Mouse (Mus musculus) induced T-regulatory cell, adult 2 months (primary cell): ENCODE data around the gene Bcl2l14.
A peak's percentile ranks its signal among the peaks of the same experiment; 100 is the strongest.

Experiments
- DNase-seq: peaks from one replicate; pipeline ENCODE4 v3.0.0-alpha.2; 2012; ENCODE audit warnings: low read depth

Bcl2l14 gene

DNA sequence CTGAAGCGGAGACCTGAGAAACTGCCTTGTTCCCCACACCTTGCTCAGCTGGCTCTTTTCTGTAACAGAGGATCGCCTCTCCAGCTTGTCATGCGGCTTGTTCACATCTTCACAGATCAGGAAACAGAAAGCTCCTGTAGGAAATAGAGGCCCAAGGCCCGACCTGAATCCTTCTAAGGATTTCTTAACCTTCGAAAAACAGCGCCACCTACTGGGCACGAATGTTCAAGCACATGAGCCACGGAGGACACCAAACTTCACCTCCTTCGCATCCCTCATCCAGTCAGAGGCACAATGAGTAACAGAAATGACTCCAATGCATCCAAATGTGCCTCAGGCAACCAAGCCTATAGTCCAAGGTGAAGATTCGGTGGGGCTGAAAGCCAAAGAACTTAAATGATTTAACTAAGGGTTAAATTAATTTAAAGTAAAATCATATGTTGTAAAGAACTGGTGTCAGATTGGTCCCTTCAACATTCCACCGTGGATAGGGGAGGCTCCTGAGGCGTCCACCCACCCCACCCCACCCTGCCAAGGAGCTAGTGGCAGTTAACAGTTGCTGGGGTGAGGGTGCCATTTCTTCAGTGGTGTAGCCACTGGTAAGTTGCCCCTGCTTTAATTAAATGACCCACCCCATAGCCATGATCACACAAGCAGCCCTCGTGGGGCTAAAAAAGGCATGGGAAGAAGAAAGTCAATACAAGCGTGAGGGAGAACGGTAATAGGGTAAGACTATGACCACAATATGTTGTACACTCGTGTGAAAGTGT is 7.0 kb downstream of the Bcl2l14 start:
- peak; percentile 90 for DNase-seq

DNA sequence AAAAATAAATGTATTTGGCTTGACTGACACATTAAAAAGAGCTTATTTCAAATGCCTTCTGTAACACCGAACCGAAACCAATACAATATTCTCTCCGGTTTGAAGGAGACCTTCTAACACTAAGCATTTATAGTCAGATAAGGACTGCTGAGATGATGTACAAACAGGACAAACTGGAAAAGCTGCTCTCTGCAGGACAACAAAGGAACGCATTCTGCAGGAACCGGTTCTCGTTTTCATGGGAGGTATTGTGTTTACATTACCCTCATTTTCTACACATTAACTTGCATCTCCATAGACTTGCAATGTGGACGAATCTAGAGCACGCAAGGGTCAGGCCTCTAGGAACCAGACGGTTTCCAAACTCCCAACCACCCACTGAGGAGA is 7.6 kb downstream of the Bcl2l14 start:
- DNase-seq: no peak

DNA sequence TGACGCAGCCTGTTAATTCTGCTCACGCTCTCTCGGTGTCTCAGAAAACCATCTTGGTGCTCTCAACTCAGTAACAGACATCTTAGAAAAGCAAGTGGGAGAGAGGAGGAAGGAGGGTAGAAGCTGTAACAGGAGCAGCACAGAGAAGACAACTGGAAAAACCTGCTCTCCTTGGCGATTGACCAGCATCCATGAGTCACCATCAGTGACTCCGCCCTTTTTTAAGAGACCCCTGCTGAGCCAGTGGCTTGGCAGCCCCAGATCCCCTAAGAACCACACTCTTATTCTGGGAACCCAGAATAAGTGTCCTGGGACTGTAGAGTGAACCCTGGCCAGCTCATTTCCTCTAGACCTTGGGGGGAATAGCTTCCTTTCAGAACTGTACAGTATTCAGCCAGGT is 11.1 kb downstream of the Bcl2l14 start:
- no peak for DNase-seq

DNA sequence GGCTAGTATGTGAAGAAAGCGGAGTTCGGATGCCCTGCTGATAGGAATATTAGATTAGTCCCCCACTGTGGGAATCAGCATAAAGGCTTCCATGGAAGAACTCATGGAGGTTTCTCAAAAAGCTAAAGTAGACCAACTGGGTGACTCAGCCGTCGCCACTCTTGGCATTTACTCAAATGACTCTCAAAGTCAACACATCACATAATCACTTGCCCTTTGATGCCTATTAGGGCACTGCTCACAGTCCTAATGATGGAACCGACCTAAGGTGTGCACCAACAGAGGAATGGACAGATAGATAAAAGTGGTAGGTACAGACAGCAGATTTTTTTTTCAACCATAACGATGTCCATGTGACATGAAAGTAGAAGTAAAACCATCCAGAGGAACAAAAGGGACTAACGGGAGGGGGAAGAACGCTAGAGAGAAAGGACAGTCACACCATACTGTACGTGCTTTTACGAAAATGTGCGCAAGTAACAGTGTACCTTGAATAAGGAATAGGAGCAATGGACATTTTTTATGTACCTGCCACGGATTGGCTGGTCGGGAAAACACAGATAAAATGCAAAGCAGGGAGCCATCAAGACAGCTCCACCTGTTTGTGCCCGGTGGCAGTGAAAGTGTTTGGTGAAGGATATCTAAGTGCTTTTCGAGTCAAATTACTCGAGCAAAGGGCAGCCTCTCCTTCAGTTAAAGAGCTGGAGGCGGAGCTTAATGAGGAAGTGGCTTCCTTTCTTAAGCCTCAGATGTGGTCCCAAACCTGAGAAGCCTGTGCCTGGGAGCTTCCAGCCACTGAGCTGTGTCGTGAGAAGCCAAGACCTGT is 17.8 kb downstream of the Bcl2l14 start:
- peak; percentile 77 for DNase-seq

DNA sequence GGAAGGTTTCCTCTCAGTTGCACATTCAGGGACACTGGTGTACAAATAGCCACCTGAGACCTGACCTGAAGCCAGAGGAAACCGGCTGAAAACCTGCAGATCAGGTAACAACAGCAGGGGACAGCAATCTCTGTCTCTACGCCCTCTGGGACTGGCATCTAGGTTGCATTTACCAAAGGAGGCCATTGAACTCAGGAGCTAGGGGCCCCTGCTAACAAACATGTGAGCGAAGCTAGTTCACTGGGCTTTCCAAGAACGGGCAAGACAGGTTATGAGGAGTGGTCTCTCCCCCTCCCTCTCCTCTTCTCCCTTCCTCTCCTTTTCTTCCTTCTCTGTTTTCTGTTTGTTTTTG is 18.4 kb downstream of the Bcl2l14 start:
- no peak for DNase-seq

DNA sequence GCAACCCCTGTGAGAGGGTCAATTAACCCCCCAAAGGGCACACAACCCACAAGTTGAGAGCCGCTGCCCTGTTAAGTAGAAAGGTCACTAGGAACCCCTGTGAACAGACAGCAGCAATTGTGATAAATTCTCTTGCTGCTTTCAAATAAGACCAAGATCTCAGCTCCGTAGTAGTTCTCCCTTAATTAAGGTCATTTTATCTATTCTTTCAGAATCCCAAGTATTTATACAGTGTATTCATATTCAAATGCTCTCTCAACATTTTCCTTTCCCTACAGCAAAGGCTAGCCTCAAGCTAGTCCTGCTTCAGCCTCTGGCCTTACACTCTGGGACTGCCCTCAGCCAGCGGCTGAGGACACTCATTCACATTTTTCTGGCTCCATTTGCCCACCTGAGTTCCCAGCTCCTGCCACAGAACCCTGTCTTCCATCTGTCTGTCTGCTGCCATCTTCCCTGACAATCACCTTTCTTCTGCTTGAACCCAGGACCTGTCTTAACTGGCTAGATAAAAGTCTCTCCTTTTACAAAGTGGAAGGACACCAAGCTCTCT is 20.5 kb downstream of the Bcl2l14 start:
- DNase-seq: no peak

DNA sequence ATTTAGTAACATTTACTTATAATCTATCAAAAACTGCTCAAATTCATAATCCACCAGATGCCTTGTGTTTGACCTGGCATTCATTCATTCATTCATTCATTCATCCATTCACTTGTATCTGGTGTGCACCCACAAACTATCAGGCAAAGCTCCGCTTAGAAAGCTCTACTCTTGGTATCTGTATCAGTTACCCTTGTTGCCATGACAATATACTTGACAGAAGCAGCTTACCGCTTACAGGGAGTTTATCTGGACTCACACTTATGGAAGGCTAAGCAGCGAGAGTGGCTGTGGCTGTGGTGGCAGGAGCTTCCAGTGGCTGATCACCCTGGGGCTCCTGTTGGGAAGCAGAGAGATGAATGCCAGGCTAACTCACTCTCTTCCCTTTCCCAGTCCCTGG is 21.8 kb downstream of the Bcl2l14 start:
- no peak for DNase-seq

DNA sequence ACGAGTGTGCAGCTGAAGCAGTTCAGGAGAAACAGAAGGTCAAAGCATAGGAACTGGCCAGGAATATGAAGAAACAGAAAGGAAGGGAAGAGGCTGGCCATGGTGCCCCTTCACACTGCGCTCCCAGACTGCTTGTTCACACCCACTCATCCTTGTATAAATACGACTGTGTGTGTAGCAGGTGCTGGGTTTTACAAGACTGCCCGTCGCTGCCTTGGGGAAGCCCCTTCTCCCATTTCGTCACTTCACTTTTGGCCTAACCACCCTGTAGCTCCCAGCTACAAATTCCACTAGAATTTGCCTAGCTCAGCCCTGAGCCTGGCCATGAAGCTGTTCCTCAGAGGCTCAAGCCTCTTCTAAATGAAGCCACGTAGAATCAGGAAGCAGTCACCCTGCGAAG is 24.3 kb downstream of the Bcl2l14 start:
- DNase-seq: no peak

DNA sequence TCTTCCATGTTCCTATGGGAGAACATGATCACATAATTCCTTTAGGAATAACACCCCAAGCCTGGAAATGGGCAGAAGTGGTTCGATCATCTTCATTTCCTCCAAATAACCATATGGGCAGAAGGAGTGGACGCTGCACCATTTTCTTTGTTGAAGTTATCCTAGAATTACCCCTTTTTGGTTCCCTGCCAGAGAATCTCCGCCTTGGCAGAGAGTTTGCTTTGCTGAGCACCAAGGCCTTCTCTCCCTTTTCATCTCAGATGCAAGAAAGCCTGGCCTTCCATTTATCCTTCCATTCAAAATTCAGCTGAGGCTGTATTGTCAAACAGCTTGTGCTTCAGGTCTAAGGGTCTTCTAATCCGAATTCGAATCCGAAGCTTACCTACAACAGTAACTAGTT is 25.8 kb downstream of the Bcl2l14 start:
- no peak for DNase-seq

DNA sequence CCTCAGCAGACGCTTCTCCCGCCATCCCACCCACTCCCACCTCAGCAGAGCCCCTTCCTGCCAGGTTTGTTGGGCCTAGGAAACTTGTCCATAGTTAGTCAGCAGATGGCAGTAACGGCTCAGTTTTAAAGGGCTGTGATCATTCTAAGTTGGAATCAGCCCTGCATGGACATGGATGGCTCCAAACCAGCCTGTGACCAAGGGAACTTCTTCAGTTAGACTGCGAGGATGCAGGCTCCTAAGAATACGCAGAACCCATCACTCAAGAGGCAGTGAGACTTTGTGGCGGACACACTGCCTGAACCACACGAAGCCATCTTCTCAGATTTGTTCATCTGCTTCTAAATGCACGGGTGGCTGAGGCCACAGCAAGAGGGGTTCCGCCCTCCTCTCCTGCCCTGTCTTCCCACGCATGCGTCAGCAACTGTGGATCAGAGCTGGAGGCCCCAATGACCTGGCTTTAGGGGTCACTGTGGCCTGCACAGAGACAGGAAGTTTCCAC is 29.1 kb downstream of the Bcl2l14 start:
- DNase-seq: peak; percentile 64

DNA sequence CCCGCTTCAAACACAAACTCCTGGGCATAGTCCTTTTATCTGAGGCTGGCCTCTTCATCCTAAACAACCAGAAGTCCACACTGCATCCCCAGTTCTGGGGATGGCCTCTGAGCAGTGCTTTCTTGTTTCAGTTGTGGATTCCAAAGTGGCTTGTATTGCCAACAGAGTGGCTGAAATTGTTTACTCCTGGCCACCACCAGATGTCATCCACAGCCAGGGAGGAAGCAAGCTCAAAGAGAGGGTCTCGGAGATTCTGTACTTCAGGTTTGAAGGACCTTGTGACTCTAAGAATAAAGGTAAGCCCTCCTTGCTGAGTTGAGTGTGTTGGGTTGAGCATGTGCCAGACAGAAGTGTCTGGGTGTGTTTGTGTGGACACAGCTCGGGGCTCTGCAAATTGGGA is 31.0 kb downstream of the Bcl2l14 start:
- no peak for DNase-seq

DNA sequence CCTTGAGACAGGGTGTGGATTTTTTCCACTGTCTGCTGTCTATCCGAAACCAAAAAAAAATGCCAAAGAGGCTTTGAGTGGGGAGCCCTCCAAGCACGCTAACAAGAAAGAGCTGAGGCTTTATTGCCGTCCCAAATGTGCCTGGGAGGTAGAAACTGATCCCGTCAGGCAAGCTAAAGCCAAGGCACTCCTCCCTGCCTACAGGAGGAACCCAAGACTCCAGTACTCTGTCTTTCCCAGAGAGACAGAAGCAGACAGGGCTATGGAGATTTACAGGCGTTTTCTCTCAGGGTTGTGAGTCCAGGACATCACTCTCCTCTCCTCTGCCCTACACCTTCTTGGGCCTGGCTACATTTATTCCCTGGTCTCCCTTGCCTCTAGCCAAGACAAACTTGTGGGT is 32.3 kb downstream of the Bcl2l14 start:
- DNase-seq: no peak

DNA sequence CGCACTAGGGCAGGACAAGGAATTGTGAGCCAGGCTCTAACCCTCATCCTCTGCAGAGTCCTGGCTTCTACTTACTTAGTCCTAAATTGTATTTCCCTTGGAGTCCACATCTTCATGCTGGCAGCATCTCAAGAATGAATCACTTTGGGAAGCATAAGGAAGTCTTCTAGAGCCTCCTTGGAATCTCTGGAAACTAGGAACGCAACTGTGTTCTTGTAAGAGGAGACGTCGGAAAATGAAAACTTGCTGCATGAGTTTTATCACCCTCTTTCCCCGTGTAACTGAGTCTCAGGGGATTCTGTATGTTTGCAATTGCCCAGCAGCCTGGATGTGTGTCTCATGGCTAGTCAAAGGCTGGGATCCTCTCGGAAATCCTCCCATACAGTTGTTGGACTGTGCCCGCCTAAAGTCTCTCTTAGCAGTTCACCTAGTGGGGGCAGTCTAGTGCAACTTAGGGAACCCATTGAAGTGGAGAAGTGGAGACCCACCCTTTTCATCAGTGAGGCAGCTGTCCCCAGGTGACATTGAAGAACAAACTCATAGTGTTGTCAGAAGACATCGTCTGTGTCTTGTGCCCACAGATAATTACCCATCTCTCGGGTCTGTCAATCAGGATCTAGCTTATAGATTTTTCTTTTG is 34.2 kb downstream of the Bcl2l14 start:
- no peak for DNase-seq

DNA sequence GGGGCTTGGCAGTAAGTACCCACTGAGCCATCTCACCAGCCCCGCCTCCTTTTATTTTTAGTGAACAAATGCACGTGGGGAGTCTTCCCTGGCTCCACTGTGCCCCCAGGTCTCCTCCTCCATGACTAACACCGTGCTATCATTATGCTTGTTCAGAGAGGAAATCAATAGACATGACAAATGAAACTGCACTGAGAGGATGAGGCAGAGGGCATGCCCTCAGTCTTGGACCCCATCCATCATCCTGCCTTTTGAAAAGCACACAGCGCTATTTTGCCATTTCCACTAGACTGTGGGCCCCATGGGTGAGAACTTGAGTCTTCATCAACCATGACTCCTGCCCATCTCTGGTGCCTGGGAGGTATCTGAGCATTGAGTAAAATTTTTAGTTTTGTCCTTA is 35.5 kb downstream of the Bcl2l14 start:
- DNase-seq: no peak

DNA sequence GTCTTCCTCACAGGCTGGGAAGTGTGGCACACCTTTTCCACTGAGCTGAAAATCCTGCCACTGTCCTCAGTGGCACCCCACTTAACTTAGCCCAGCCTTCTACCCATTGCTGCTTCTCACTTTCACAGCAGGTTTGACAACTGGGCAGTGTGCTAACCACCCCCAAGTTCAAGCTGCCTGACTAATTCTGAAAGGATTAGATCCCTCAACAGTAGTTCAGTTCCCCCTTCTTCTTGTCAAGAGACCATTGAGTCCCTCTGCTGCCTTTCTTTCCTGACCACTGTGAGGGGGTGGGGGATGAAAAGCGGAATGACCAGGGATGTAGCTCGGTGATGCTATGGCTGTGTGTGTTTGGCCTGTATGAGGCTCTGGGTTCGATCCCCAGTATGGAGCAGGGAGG is 37.2 kb downstream of the Bcl2l14 start:
- no peak for DNase-seq

DNA sequence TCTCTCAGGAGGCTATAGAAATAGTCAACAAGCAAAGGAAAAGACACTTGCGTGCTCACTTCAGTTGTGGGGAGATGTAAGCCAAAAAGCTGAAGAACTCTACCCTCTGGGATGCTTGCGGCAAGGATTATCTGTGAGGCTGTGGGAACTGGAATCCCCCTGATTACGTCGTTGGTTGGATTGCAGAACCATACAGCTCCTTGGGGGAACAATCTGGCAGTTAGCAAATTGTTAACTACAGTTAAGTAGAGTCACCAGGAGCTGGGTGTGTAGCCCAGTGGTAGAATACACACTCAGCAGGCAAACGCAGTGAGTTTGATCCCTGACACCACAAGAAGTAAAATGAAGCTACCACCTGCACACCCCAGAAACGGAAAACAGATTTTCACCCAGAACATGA is 37.9 kb downstream of the Bcl2l14 start:
- DNase-seq: no peak

DNA sequence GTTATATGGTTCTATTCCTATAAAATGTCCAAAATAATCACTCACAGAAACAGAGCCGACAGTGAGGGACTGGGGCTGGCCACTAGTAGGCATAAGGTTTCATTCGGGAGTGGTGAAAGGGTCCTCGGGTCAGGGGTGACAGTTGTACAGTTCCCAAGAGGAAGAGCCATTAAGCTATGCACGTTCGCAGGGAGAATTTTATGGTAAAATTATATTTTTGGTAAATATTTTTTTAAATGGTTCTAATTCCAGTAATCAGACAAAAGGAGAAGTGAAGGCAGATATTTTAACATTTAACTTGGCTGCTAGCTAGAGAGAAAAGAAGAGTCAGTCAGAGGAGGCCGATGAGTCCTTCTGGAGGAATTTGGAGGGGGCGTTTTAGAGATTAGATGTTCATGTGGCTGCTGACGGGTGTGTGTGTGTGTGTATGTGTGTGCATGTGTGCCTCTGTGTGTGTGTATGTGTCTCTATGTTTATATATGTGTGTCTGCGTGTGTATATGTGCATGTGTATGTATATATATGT is 38.8 kb downstream of the Bcl2l14 start:
- DNase-seq: no peak

DNA sequence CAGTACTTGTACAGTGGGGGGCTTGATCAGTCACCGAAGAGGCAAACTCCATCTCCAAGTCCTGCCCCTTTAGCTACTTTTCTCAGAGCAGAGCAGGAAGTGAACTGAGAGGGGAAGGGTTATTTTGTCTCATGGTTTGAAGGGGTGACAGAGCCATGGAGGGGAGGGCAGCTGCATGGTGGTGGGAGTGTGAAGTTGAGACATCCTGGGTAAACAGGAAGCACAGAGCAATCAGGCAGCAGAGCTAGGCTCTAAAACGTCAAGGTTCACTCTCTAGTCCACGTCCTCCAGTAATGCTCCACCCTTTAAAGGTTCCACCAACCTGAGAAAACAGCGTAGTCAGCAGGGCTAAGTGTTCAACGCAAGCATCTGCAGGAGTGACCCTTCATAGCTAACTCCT is 40.8 kb downstream of the Bcl2l14 start:
- peak; percentile 43 for DNase-seq

DNA sequence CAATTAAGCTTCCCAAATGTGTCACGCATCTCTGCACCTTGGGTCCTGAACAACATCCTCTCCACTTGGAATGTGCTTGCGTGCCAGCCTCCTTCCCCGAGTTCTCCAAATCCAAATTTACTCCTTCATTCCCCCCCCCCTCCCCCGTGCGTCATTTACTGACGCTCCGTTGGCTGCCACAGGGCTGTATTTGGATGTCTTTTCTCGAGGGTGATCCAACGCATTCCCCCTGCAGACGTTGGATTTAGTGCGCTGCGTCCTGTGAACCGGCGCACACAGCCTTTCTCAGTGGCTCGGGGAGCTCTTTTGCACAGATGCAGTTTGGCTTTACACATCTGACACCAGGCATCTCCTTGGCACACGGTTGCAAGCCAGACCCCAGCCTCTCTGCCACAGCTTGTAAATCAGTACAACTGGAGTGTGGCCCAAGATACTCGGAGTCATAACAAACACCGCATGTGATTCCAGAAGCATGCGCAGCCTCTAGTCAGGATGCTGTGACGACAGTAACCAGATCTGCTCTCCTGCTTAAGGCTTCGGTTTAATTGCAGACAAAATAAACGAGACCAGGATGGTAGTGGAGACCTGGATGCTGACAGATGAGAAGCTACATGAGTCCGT is 43.4 kb downstream of the Bcl2l14 start:
- no peak for DNase-seq

DNA sequence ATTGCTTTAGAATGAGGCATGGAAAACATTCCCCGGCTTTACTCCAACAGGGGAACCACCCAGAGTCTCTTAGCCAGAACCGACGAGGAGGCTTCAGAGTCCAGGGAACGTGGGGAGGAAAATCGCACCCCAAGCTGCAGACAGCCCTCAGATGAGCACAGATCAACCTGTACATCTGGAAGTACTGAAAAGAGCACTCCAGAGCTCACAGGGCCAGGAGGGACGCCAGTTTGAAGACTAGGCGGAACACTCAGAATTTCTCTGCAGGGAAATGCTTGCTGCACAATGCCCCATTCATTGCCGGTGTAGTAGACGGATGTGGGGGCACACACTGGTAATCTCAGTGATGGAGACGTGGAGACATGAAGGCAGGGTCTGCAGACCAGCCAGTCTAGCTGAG is 43.9 kb downstream of the Bcl2l14 start:
- no peak for DNase-seq

DNA sequence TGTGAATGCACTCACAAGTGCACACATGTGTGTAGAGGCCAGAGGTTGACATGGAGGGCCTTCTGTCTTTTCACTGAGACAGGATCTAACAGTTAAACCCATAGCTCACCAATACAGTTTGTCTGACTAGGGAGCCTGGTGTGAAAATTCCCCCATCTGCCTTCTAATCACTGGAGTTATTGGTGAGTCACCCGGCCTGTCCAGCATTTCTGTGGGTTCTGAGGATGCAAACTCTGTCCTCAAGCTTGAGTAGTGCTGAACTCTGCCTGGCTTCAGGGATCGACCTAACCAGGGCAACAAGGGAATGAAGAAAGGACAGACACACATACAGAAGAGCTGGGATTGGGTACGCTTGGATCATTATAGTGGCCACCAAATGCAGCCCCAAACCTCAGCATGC is 45.6 kb downstream of the Bcl2l14 start:
- DNase-seq: no peak

DNA sequence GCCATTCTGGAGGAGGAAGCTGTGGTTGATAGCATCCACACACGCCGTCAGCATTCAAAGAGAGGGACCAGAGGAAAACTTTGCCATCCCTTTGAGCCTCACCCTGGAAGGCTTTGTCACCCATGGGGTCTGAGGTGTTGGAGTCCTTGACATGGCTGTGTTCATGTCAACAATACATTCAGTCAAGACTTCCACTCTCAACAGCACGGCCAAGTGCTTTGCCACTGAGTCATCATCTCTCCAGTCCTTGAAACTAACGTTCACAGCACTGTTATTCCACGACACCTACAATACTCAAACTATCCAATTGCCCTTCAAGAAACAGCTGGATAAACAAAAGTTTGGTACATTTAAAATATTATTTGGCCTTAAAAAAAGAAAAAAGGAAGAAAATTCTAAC is 46.1 kb downstream of the Bcl2l14 start:
- no peak for DNase-seq
